Comparison of ENCODE assay signal across 8 mouse cellular contexts in the genomic region with DNA sequence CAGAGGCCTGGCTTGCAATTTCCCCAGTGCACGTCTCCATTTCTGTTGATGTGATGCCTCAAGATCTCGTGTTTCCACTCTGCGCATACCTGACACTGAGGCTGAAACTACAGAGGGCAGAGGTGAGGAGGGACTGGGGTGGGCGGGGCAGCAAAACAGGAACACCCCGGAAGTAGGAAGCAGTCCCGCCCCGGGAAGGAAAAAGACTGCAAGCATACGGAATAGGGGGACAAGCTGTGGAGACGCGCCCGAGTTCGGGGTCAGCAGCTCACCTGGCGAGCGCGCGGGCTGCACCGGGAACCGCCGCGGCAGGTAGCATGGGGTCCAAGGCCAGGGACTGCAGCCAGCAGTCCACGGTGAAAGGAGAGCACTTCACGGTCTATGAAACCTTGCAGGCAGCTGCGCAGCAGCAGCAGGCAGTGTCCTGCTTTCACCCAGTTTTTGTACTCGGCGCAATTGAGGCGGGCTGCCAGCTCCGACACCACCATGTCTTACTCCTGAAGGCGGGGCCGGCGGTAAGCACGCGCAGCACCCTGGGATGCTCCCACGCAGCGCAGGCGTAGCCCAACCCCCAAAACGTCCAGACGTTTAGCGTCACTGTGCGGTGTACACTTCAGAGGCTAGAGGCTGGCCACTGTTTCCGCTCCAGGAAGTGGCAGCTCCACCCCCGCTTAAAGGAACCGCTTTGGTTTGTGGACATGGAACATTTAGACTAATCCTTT. TPM values are rescaled to one million over a fixed set of nuclear protein-coding genes. Genes with fewer than 3 reads are reported as not detected.
DNase-seq lines count a peak whose midpoint lies in the region; ATAC-seq lines count a peak whose summit lies in the region.

A gene (minus strand): TSS at position 615 of the 722 bp plus-strand sequence.

- H3K27me3 ChIP-seq in heart, embryonic 13.5 days (replicated peaks) = peaks cover 3% of the 10 kb centered on the region; the same call in 1 of the 2 replicates
- peaks cover 3% of the 10 kb centered on the region; the same call in 1 of the 2 replicates for H3K27me3 ChIP-seq in liver, embryonic 12.5 days (replicated peaks)
- no peaks in the 10 kb centered on the region for H3K27me3 ChIP-seq in stomach, embryonic 15.5 days (replicated peaks)

- no peaks in the 10 kb centered on the region for H3K9me3 ChIP-seq in heart, embryonic 13.5 days
- H3K9me3 ChIP-seq in liver, embryonic 12.5 days (replicated peaks) = no peaks in the 10 kb centered on the region
- H3K9me3 ChIP-seq in stomach, embryonic 15.5 days = no peaks in the 10 kb centered on the region

- peak; percentile 92 for ATAC-seq in heart, embryonic 13.5 days (ENCODE audit: extremely low read depth, insufficient number of reproducible peaks, low FRiP score, low TSS enrichment)
- ATAC-seq in liver, embryonic 12.5 days = peak; percentile 100
- peak; percentile 100 for ATAC-seq in stomach, embryonic 15.5 days (ENCODE audit: insufficient read depth, low FRiP score, low read depth)

- DNase-seq in CD4-positive, CD25-positive, alpha-beta regulatory T cell, adult 2 months (ENCODE audit: low read depth, low spot score) = peak; percentile 94
- DNase-seq in fat pad, adult 2 months (ENCODE audit: extremely low read depth, low read depth, low spot score) = peak; percentile 28
- DNase-seq in kidney, postnatal 10 days = peak; percentile 92
- peak; percentile 83 to 88 for DNase-seq in natural killer cell, adult 2 months (ENCODE audit: low spot score in 2 of 2)

- peak within 1 kb of the TSS; percentile 86 for H3K27ac ChIP-seq in brown adipose tissue, adult 24 weeks (replicated peaks; ENCODE audit: low read depth, low read length)
- peak within 1 kb of the TSS; percentile 85 for H3K27ac ChIP-seq in heart, embryonic 13.5 days (replicated peaks)
- H3K27ac ChIP-seq in liver, embryonic 12.5 days = peak within 1 kb of the TSS; percentile 91
- H3K27ac ChIP-seq in stomach, embryonic 15.5 days = peak within 1 kb of the TSS; percentile 92

- 6% methylated on average over 42 of the region's 42 CpGs for WGBS in heart, embryonic 13.5 days
- WGBS in liver, embryonic 12.5 days (ENCODE audit: insufficient replicate concordance) = 3% methylated on average over 42 of the region's 42 CpGs
- 8% methylated on average over 42 of the region's 42 CpGs for WGBS in stomach, embryonic 15.5 days

- H3K9ac ChIP-seq in heart, embryonic 13.5 days = peak within 1 kb of the TSS; percentile 85
- H3K9ac ChIP-seq in liver, embryonic 12.5 days = peak within 1 kb of the TSS; percentile 79
- peak within 1 kb of the TSS; percentile 63; the same call in 1 of the 2 replicates for H3K9ac ChIP-seq in stomach, embryonic 15.5 days

- H3K36me3 ChIP-seq in heart, embryonic 13.5 days = peaks cover 24% of the 10 kb centered on the region
- peaks cover 21% of the 10 kb centered on the region for H3K36me3 ChIP-seq in liver, embryonic 12.5 days
- no peaks in the 10 kb centered on the region for H3K36me3 ChIP-seq in stomach, embryonic 15.5 days

- H3K4me1 ChIP-seq in brown adipose tissue, adult 24 weeks (ENCODE audit: control insufficient read depth, insufficient read depth, insufficient read length, low read length) = no peaks in the 10 kb centered on the region
- 0 out of 2 replicates have a peak, but pooled peaks cover 8% of the 10 kb centered on the region for H3K4me1 ChIP-seq in heart, embryonic 13.5 days
- peaks cover 5% of the 10 kb centered on the region for H3K4me1 ChIP-seq in liver, embryonic 12.5 days
- H3K4me1 ChIP-seq in stomach, embryonic 15.5 days = no peaks in the 10 kb centered on the region

- peak within 1 kb of the TSS; percentile 71 for H3K4me2 ChIP-seq in heart, embryonic 13.5 days
- peak within 1 kb of the TSS; percentile 69 for H3K4me2 ChIP-seq in liver, embryonic 12.5 days
- H3K4me2 ChIP-seq in stomach, embryonic 15.5 days = peak within 1 kb of the TSS; percentile 51

- peak within 1 kb of the TSS; percentile 96 for H3K4me3 ChIP-seq in brown adipose tissue, adult 24 weeks (ENCODE audit: insufficient read depth, low read depth, low read length)
- peak within 1 kb of the TSS; percentile 76 for H3K4me3 ChIP-seq in heart, embryonic 13.5 days
- H3K4me3 ChIP-seq in liver, embryonic 12.5 days = peak within 1 kb of the TSS; percentile 78
- H3K4me3 ChIP-seq in stomach, embryonic 15.5 days (replicated peaks) = peak within 1 kb of the TSS; percentile 69

RNA-seq across cellular contexts. Expression of the gene that starts here (rescaled TPM):
- 14.7 and 15.0 TPM in 2 replicates for polyA plus RNA-seq in brown adipose tissue, adult 24 weeks (2012; ENCODE audit: insufficient read depth, insufficient read length, missing spikeins)
- polyA plus RNA-seq in heart, embryonic 13.5 days (2015; fragmentation: Nextera tagmentation; extraction: Ambion mirVana) = 22.0 and 22.3 TPM in 2 replicates
- 19.6 and 20.0 TPM in 2 replicates for polyA plus RNA-seq in liver, embryonic 12.5 days (2016; fragmentation: Nextera tagmentation; extraction: Ambion mirVana)
- polyA plus RNA-seq in stomach, embryonic 15.5 days (2015; fragmentation: Nextera tagmentation; extraction: Ambion mirVana) = 32.5 and 37.7 TPM in 2 replicates

Comparison
In these comparisons a context has a peak if more than half of its experiments do, and no peak if none do; other contexts are left out.
1. Peak in every context shown above with its lines: DNase-seq, ATAC-seq, H3K4me3 ChIP-seq and H3K27ac ChIP-seq.
2. DNase-seq: peak in every context shown above with its lines; median percentile 94 in CD4-positive, CD25-positive, alpha-beta regulatory T cell, adult 2 months; 92 in kidney, postnatal 10 days; 86 in natural killer cell, adult 2 months; 28 in fat pad, adult 2 months.